Mouse (Mus musculus) embryo, embryonic 9.5 days (tissue): Measurements from ENCODE around the gene Atp6v0c.
"Not testable (repeated sequence)": the region's sequence is repeated elsewhere in the genome, so short reads cannot be mapped to it uniquely, and the experiment has no call there.

Experiments used
- DNase-seq: peaks from one replicate; pipeline ENCODE4 v3.0.0-alpha.2; 2017; ENCODE audit errors: extremely low spot score

Gene Atp6v0c

DNA sequence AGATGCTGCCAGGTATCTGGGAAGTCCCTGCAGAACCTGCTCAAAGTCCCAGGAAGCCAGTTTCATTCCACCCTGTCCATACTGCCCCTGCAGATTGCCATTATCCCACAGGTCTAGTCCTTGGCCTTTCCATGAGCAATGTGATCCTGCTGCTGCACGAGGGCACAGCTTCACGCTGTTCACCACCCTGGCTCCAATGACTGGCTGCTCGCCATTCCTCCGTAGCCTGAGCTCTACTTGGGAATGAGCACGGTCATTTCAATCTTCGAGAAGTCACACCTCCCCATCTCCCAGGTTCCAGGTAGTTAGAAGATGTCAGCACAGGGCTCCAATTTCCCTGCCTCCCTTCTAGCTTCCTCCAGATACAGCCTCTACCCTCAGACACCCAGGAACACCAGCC, 12.4 kb downstream of the Atp6v0c start:
- DNase-seq: no peak

DNA sequence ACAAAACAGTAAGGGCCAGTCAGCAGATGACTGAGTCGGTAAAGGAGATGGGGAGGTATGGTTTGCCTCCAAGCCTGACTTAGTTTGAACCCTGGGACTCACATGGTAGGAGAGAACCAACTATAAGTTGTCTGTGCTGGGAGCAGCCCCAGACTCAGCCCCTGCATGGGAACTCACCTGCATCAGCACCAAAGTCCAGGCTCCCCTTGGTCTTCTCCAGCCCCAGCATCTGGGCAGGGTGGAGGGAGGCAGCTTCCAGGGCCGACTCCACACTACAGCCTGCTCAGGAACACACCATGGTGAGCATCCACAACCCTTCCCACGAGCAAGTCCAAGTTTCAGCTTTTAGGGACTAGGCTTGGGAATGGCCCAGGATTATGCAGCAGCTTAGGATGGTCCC, 13.1 kb downstream of the Atp6v0c start:
- DNase-seq: no peak

DNA sequence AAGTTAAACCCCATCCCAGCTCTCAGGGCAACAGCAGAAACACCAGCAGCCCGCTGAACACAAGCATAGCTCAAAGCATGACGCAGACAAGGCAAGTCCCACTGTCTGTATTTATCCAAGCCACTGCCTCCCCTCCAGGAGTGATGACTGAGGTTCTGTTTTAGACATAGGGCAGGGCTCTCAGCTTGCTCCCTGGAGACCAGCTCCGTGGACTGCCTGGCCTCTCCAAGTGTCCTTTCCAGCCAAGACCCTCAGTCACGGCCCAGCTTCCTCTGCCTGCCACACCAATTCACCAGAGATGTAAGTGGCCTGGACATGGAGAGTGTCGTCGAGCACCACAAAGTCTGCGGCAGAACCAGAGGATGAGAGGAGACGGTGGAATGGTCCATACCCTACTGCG, 13.8 kb downstream of the Atp6v0c start:
- no peak for DNase-seq

DNA sequence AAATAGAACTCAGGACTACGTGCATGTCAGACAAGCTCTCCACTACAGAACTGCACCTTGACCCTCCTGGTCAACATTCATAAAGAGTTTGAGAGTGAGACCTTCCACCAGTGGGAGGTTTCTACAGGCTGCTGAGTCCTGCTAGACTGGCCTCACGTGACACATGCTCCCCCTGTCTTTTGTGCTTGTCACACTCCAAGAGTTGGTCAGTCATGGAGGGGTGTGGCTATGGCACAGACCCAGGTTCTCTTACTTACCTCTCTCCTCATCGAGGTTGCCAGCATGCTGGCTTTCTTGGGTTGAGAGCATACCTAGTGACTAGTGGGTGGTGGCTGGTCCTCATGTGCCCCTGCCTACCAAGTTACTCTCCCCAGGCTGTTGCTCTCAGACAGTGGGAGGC, 15.0 kb downstream of the Atp6v0c start:
- DNase-seq: no peak

DNA sequence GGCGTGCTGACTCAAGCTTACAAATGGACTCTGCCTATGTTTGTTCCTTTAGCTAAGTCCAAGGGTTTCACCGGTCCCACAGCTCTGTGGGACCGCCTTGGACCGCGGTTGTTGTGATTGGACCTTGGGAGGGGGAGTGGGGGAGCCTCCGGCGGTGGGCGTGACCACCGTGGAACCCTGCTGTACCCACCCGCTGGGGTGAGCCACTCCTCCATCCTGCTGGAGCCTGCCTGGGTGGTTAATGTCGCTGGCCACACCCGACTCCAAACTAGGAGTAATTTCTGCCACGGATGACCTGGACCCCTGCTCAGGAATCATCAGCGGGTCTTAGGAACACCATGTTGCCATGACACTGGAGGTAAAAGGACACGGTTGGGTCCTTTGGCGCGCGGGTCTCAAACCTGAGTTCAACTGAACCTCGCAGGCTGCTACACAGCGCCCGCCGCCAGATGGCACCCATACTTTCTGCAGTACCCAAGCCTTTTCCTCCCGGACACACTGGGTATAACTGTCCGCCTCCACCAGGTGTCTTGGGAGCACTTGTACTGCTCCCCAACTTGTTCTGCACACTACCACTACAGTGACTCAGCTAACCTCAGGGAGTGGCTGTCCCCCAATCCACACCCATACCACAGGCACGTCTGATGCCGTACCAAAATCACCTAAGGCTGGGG, 17.5 kb downstream of the Atp6v0c start:
- DNase-seq: peak; percentile 81

DNA sequence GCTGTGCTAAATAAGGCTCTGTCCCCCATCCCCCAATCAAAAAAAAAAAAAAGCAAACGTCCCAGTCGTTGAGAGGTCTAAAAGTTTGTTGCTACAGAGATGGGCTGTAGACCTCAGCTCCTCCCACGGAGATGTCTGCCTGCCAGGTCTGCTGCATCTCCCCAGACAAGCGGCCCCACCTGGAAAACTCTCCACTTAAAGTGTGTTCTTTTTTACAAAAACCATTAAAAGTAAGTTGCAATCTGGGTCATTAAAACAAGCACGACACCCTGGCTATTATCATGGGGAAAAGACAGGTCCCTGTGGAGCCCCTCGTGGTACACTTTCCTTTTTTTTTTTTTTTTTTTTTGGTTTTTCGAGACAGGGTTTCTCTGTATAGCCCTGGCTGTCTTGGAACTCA, 18.1 kb downstream of the Atp6v0c start:
- no peak for DNase-seq

DNA sequence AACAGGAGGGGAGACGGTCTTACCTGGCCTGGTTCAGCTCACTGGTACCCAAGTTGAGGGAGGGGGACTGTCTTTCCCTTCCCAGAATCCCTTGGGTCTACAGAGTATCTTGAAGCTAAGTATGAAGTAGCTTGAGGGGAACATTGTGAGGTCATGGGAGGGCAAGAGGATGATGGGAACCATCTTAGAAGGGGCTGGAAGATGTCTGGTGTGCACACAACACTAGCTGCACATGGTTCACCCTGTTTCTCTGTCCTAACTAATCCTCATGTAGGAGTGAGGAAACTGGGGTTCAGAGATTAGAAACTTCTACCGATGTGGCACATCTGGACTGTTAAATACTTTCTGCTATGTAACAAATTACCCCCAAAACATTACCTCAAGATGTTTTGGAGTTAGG, 18.7 kb downstream of the Atp6v0c start, which contains the start of gene Pdpk1:
TSS of gene Pdpk1 (minus strand) at position 101 of the 400 bp plus-strand sequence.
- DNase-seq: no peak

DNA sequence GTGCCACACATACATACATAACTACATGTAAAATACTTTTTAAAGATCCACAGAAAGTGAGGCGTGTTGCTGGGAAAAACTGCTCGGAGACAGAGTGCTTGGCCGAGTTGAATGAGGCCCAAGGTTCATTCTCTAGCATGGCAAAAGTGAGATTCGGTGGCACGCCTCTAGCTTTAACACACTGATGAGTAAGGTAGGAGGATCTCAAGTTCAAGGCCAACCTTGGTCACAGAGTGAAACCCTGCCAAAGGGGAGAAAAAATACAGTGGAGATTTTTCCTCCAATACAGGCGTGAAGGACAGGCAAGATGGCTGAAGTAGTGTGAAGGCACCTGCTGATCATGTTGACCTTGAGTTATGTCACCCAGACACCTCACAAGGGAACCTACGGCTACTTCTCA, 20.1 kb downstream of the Atp6v0c start:
- no peak for DNase-seq

DNA sequence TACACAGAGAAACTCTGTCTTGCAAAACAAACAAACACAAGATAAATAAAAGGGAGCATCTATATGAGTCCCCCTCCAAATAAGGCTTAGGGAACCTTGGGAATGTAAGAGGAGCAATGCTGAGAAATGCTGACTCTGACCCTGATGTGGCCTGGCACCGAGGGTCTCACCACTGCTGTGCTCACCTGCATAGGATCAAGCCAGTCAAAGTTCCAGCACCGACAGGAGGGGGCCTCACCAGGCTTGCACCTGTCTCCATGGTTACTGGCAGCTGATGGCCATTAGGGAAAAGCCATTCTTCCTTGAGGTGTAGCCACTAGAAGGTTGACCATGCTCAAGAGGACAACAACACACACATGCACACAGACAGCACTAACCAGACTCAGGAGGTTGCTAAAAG, 26.6 kb downstream of the Atp6v0c start:
- DNase-seq: no peak

DNA sequence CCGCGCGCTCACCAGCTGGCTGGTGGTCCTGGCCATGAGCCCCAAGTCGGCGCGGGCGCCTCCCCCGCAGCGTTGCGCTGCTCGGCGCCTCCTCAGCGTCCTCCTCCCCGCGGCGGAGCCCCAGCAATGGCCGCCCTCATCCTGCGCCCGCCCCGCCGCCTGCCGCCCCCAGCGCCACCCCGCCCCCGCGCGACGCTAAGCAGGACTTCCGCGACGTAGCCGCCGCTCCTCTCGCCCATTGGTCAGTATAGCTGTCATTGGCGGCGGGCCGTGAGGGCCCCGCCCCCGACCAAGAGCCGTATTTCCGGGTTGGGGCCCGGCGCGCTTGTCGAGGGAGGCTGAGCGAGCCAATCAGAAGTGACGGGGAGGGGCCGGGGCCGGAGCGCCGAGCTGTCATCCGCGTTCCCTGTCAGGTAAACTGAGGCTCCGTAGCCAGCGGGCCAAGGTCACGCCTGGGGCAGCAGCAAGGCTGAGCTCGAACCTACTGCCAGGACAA, 28.0 kb downstream of the Atp6v0c start:
- DNase-seq: peak; percentile 93

DNA sequence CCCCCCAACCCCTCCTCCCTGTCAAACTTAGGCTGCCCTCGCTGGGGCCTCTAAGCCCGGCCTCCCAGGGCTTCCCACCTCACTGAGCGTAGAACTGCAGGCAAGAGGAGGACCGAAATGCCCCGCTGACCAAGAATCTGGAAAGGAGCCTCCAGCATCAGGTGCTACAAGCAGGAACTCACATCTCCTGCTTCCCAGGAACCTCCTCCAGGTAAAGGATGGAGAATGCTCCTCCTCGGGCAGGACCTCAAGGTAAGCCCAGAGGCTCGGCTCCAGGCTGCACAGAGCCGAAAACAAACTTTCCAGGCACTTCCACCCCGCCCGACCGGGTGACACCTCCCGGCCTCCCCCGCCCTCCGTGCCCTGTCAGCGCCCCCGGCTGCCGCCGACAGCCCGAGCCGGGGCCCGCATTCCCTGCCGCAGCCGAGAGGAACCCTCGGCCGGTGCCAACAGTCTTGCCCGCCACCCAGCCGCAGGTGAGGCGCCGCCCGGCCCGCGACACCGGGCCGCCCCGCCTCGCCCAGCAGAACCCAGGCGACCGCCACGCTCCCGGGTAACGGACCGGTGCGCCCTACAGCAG, 28.6 kb downstream of the Atp6v0c start:
- DNase-seq: peak; percentile 24

DNA sequence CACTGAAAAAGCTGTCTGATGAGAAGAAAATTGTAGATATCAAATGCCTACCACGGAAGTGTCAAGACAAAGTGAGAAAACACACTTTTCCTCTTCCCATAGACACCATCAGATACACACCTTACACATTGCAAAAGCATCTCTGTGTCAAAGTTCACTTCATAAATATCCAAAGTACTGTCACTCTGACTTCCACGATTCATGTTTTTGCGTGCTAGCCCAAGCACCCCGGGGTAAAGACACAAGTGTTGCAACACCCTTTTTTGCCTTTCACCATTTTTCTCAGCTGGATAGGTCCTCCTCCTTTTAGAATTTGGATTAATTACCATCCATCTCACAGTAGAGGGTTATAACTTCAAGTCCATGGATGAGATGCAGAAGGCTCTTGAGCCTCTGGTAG, 29.5 kb downstream of the Atp6v0c start:
- no peak for DNase-seq

DNA sequence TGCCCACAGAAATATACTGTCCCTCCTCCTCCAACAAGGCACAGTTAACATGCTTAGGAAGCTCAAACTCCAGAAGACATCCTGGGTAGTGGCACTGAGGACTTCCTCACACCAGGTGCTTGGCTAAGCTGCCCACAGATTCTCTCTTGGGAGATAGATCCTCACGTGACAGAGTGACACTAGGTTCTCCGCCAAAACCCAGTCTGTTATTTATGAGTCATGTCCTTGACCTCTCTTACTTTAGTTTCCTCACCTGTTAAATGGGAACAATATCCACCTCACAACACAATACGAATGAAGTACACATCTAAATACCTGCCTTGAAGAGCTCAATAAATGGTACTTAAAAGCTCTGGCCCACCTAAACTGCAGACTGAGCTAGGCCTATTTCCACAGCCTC, 30.2 kb downstream of the Atp6v0c start:
- DNase-seq: no peak

DNA sequence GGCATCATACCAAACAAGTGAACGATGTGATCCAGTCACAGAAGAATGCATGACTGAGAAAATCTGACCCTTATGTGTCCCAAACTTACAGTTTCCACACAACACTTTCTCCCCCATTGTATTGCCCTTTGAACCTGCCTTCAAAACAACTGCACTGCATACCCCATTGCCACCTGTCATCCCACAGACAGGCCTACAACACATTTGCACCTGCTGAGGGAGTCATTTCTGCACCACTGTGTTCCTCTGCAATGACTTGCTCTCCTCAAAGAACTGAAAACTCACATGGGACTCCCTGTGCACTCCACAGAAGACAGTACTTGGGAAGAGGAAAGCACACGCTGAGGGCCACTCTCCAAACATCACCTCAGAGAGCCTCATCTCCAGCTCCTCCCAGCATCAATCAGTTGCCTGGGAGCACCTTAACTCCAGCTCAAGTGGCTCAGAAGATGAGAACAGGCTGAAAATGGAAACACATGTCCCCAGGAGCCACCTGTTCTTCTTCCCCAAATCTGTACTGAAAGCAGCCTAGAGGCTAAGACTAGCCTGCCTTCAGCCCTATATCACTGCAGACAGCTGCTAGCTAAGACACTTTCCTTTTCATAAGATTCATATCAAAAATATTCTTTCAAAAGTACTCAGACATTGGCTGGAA, 32.1 kb downstream of the Atp6v0c start:
- no peak for DNase-seq

DNA sequence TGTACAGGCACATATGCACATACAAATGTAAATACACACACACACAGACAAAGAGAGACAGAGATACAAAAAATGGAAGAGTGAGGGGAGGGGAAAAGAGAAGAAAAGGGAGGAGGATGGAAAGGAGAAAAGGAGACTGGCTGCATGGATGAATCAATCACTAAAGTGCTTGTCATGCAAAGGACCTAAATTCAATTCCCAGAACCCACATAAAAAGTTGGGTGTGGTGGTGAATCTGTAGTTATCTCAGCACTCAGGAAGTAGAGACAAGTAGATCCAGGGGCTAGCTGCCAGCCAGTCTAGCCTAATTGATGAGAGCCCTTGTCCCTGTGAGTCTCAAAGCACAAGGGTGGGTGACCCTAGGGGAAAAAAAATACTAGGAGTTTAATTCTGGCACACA, 35.4 kb downstream of the Atp6v0c start:
- DNase-seq: no peak

DNA sequence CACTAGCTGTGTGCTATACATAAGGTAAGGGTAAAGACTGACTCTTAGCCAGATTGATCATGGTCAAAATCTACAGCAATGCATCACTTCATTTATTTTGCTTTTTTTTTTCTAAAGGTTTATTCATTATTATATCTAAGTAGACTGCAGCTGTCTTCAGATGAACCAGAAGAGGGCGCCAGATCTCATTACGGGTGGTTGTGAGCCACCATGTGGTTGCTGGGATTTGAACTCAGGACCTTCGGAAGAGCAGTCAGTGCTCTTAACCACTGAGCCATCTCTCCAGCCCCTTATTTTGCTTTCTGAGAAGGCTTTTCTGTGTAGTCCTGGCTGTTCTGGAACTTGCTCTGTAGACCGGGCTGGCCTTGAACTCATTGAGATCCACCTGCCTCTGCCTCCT, 36.6 kb downstream of the Atp6v0c start:
- not testable (repeated sequence) for DNase-seq

DNA sequence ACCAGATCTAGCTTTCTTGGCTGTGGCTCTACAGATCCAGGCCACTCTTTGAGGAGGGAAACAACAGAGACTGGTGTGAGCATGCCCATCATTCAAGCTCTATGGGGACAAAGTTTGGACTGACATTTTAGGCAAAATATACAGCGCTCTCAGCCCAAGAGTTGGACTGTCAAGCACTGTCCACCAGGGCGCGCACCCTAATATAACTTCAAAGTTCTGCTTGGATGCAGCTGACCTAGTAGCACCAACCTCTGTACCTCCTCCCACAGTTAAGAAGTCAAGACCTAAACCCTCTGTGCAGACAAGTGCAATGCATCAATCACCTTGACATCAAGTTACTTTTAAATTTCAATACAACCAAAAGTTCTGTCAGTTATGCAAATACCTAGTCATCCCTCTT, 37.9 kb downstream of the Atp6v0c start:
- DNase-seq: no peak

DNA sequence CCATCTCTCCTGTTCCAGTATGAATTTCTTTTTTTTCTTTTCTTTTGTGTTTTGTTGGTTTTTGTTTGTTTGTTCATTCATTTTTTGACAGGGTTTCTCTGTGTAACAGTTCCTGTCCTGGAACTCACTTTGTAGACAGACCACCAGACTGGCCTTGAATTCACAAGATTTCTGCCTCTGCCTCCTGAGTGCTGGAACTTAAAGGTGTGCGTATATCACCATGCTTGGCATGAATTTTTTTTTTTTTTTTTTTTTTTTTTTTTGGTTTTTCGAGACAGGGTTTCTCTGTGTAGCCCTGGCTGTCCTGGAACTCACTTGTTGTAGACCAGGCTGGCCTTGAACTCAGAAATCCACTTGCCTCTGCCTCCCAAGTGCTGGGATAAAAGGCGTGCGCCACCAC, 40.3 kb downstream of the Atp6v0c start:
- DNase-seq: not testable (repeated sequence)

DNA sequence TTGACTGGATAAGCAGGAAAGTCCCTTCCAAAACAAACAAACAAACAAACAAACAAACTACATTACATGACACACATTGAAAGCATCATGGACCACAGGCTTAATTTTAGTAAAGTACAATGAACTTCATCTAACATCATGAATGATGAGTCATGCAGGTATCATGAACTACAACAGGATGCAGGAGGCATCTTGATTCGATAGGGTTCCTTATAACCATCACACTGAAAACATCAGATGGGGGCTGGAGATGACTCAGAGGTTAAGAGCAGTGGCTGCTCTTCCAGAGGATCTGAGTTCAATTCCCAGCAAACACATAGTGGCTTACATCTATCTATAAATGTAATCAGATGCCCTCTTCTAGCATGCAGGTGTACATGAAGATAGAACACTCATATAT, 41.9 kb downstream of the Atp6v0c start:
- DNase-seq: no peak

DNA sequence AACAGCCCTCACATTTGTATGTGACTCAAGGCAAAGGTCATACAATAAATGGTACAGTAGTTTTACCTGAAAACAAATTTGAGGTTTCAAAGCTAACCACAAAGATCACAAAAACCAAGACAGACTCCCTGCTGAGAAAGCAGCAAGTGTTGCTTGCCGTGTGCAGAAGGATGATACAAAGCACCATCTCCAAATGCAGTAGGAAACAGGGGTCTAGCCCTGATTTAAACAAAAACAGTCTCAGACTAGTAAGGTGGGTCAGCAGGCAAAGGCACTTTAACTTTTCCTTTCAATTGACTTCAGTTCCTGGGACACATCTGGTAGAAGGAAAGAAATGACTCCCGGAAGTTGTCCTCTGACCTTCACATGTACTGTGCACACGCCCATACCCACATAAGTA, 42.7 kb downstream of the Atp6v0c start:
- DNase-seq: no peak

DNA sequence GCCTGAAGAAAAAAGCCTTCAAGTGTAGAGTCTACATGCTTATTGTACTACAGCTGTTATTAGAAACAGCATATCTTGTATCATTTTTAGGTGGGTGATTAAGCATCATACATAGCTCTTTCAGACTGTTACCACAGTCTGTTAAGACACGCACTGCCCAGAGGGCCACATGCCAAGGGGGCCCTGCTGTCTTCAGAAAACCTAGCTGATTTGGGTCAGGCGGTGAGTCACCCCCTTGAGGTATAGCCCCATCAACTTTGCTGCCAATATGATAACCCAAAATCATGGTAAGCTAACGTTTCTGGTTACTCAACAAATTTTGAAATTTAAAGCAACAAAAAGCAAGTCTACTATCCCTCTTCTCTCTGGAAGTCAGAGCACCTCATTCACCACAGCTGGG, 50.1 kb downstream of the Atp6v0c start:
- no peak for DNase-seq
